Mouse (Mus musculus) adrenal gland, adult (tissue): Measurements from ENCODE around the gene Cmtm4.

Source experiments
- DNase-seq, 2 experiments: peaks; one replicate each; pipeline ENCODE4 v3.0.0; 2022 to 2023; ENCODE audit warnings: low spot score in 1 of 2; ENCODE audit not compliant: inconsistent age in 2 of 2

The Cmtm4 gene

GRCm38 (mm10) chr8:104376669-104377068 is 18.9 kb downstream of the Cmtm4 start:
- no peak for DNase-seq

- DNase-seq: no peak
These were observed 19.6 kb downstream of the Cmtm4 start for GRCm38 (mm10) chr8:104375959-104376358.

- peak in 1 of 2 experiments; percentile 67 for DNase-seq
These were observed 20.5 kb downstream of the Cmtm4 start for GRCm38 (mm10) chr8:104374864-104375846.

GRCm38 (mm10) chr8:104374269-104374668 is 21.3 kb downstream of the Cmtm4 start:
- DNase-seq: no peak

- peak in 1 of 2 experiments; percentile 43 for DNase-seq
These were observed 21.8 kb downstream of the Cmtm4 start for GRCm38 (mm10) chr8:104373779-104374178.

- DNase-seq: peak; percentile 23 to 71
These were observed 24.5 kb downstream of the Cmtm4 start for GRCm38 (mm10) chr8:104371121-104371520.

- DNase-seq: peak; percentile 45 to 80
These were observed 25.5 kb downstream of the Cmtm4 start for GRCm38 (mm10) chr8:104370071-104370470.

- no peak for DNase-seq
These were observed 26.0 kb downstream of the Cmtm4 start for GRCm38 (mm10) chr8:104369591-104369990.

- DNase-seq: no peak
These were observed 28.2 kb downstream of the Cmtm4 start for GRCm38 (mm10) chr8:104367398-104367797.

GRCm38 (mm10) chr8:104365695-104366094 is 29.9 kb downstream of the Cmtm4 start:
- DNase-seq: no peak

- no peak for DNase-seq
These were observed 35.7 kb downstream of the Cmtm4 start for GRCm38 (mm10) chr8:104359778-104360456.

GRCm38 (mm10) chr8:104358637-104359036 is 37.0 kb downstream of the Cmtm4 start:
- no peak for DNase-seq

- no peak for DNase-seq
These were observed 41.1 kb downstream of the Cmtm4 start for GRCm38 (mm10) chr8:104354504-104354903.

- no peak for DNase-seq
These were observed 42.4 kb downstream of the Cmtm4 start for GRCm38 (mm10) chr8:104353186-104353585.

- no peak for DNase-seq
These were observed 45.6 kb downstream of the Cmtm4 start for GRCm38 (mm10) chr8:104350047-104350446.

GRCm38 (mm10) chr8:104348971-104349370 is 46.6 kb downstream of the Cmtm4 start:
- no peak for DNase-seq

GRCm38 (mm10) chr8:104346706-104347105 is 48.9 kb downstream of the Cmtm4 start:
- peak; percentile 39 to 62 for DNase-seq

- DNase-seq: peak in 1 of 2 experiments; percentile 43
These were observed 51.0 kb downstream of the Cmtm4 start for GRCm38 (mm10) chr8:104344622-104345021.

- peak; percentile 89 to 95 for DNase-seq
These were observed 51.6 kb downstream of the Cmtm4 start for GRCm38 (mm10) chr8:104343957-104344356.

- no peak for DNase-seq
These were observed 53.2 kb downstream of the Cmtm4 start for GRCm38 (mm10) chr8:104342426-104342825.

GRCm38 (mm10) chr8:104341678-104342077 is 53.9 kb downstream of the Cmtm4 start:
- DNase-seq: no peak

GRCm38 (mm10) chr8:104341106-104341561 is 54.5 kb downstream of the Cmtm4 start:
- peak in 1 of 2 experiments; percentile 89 for DNase-seq
